Mouse (Mus musculus) midbrain, embryonic 16.5 days (tissue): ENCODE measurements around the gene Ggt6. TPM values are rescaled to one million over a fixed set of nuclear protein-coding genes. Genes with fewer than 3 reads are reported as not detected.
A peak's percentile ranks its signal among the peaks of the same experiment; 100 is the strongest.
"Not testable (repeated sequence)": the region's sequence is repeated elsewhere in the genome, so short reads cannot be mapped to it uniquely, and the experiment has no call there.

Source experiments
- ATAC-seq: fragments of 200-750 bp; cut with Nextera tagmentation; 2 replicates; pipeline ENCODE4 v1.8.0; 2017; ENCODE audit warnings: moderate TSS enrichment
- H3K27ac ChIP-seq: fragments of 300-500 bp; sonication (generic); 2 replicates; pipeline ENCODE4 v1.5.1; 2014; ENCODE audit warnings: mild to moderate bottlenecking, low read length, mixed read lengths
- H3K27me3 ChIP-seq: fragments of 300-500 bp; sonication (generic); 2 replicates; pipeline ENCODE4 v1.6.1; 2014; ENCODE audit warnings: low read depth, low read length, mixed read lengths; ENCODE audit not compliant: control insufficient read depth, insufficient read depth
- H3K36me3 ChIP-seq: fragments of 300-500 bp; sonication (generic); 2 replicates; pipeline ENCODE4 v1.6.1; 2014; ENCODE audit warnings: mild to moderate bottlenecking, low read length, moderate library complexity, mixed read lengths; ENCODE audit not compliant: control insufficient read depth, insufficient read depth
- H3K4me1 ChIP-seq: fragments of 300-500 bp; sonication (generic); 2 replicates; pipeline ENCODE4 v1.6.1; 2014; ENCODE audit warnings: mild to moderate bottlenecking, low read length, mixed read lengths; ENCODE audit not compliant: control insufficient read depth, insufficient read depth
- H3K4me2 ChIP-seq: fragments of 300-500 bp; sonication (generic); 2 replicates; pipeline ENCODE4 v1.6.1; 2014; ENCODE audit warnings: mild to moderate bottlenecking, low read length, mixed read lengths
- H3K4me3 ChIP-seq: fragments of 300-500 bp; sonication (generic); 2 replicates; pipeline ENCODE4 v1.5.1; 2014; ENCODE audit warnings: low read depth, mild to moderate bottlenecking, low read length, moderate library complexity, mixed read lengths
- H3K9ac ChIP-seq: fragments of 300-500 bp; sonication (generic); 2 replicates; pipeline ENCODE4 v1.6.1; 2014; ENCODE audit warnings: low read depth, low read length, mixed read lengths
- H3K9me3 ChIP-seq: fragments of 300-500 bp; sonication (generic); replicated peaks from 2 replicates; pipeline ENCODE4 v1.6.1; 2014; ENCODE audit warnings: mild to moderate bottlenecking, low read length, mixed read lengths; ENCODE audit not compliant: control insufficient read depth, poor library complexity, severe bottlenecking
- WGBS: fragments of 180-500 bp; shearing (Covaris S2); extraction: QIAGEN DNeasy Blood & Tissue Kit; methylation state at CpG from one replicate; pipeline ENCODE4 v1.1.7; 2014; 5-methylcytosine and 5-hydroxymethylcytosine counted together
- polyA plus RNA-seq: library from polyadenylated mRNA; unstranded; fragments of >200 nt; fragmentation: Nextera tagmentation; extraction: Ambion mirVana; gene quantifications from 2 replicates; pipeline ENCODE4 v1.2.1, GENCODE M21; 2015

The Ggt6 gene
- polyA plus RNA-seq, 1 experiment from 2014 or later = not detected

DNA sequence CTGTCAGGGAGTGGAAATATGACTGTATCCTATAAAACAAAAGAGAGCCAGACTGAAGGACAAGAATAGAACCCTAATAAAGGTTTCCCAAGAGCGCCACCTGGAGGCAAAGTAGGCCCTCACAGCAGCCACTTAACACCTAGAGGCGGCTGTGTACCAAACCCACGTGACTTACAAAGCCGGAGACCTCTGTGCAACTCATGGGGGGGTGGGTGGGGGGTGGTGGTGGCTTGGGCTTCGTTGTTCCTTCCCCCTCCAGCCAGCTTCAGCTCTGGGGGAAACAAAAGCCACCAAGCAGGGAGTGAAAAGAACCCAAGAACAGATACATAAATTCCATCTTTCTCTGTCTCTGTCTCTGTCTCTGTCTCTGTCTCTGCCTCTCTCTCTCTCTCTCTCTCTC lies 6.6 kb upstream of the Ggt6 start:
- Histone ChIP-seq H3K36me3 (no peaks in the 10 kb centered on the region), H3K27me3 (no peaks in the 10 kb centered on the region), H3K9me3 (no peaks in the 10 kb centered on the region), H3K4me2 (no peak overlapping the region), H3K9ac (no peak overlapping the region), H3K4me3 (no peak overlapping the region), H3K27ac (no peak overlapping the region), H3K4me1 (no peaks in the 10 kb centered on the region)
- ATAC-seq = no peak
- 0% methylated on average over 5 of the region's 5 CpGs for WGBS

DNA sequence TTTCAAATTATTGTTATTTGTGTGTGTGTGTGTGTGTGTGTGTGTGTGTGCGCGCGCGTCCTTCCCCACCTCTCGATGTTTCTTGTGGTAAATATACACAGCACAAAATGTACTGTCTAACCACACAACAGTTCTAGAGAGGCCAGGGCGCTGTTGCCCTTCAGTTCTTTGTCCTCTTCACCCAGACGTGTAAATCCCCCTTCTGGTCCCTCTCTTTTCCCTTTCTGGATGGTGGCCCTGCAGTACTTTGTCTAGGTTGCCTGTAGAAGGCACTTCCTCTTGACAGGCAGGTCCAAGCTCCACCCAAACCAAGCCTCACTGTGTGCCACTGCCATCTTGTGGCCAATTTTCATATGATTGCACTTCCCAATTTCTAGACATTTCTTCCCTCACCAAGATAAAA lies 6.0 kb upstream of the Ggt6 start:
- ATAC-seq = peak; percentile 51; the same call in 1 of the 2 replicates
- Histone ChIP-seq H3K36me3 (no peaks in the 10 kb centered on the region), H3K27ac (no peak overlapping the region), H3K4me1 (no peaks in the 10 kb centered on the region), H3K27me3 (no peaks in the 10 kb centered on the region), H3K4me3 (no peak overlapping the region), H3K9ac (no peak overlapping the region), H3K9me3 (no peaks in the 10 kb centered on the region), H3K4me2 (peak overlapping the region; percentile 26; the same call in 1 of the 2 replicates)
- 45% methylated on average over 7 of the region's 7 CpGs for WGBS

DNA sequence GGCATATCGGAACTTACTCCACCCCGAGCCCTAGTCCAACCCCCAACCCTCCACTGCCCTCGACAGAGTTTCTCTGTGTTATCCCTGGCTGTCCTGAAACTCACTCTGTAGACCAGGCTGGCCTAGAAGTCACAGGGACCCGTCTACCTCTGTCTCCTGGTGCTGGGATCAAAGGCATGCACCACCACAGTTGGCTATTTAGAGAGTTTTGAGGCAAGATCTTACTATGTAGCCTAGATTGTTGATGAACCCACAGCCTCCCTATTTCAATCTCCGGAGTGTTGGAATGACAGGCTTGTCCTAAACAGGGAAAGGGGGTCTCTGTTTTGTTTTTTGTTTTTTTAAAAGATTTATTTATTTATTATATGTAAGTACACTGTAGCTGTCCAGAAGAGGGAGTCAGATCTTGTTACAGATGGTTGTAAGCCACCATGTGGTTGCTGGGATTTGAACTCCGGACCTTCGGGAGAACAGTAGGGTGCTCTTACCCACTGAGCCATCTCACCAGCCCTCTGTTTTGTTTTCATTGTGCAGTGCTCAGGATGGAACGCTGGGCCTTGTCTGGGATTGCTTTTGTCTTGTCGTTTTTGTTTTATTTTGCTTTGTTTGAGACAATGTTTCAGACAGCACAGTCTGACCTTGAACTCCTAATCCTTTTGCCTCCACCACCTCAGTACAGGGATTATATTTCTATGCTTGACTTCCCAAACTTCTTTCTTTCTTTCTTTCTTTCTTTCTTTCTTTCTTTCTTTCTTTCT lies 4.8 kb upstream of the Ggt6 start:
- not testable (repeated sequence) for H3K9ac ChIP-seq, H3K27ac ChIP-seq, ATAC-seq, H3K4me3 ChIP-seq, H3K27me3 ChIP-seq, H3K4me2 ChIP-seq, H3K9me3 ChIP-seq, H3K4me1 ChIP-seq, H3K36me3 ChIP-seq
- WGBS = 59% methylated on average over 9 of the region's 9 CpGs

DNA sequence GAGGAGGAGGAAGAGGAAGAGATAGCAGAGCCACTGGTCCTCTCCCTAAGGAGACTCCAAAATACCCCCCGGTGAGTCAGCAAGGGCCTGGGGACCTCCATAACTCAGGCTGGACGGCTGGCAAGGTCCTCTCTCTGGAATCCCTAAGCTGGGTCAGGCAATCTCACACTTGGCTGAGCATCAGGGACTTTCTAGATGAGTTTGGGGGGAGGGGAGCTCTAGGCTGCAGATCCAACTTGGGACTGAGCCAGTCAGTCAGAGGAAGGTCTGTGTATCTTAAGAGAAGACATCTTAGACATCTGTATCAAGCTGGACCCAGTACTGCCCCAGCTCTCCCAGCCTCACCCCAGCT lies 344 bp downstream of the Ggt6 start:
- Histone ChIP-seq H3K36me3 (no peaks in the 10 kb centered on the region), H3K9ac (no peak overlapping the region), H3K4me1 (no peaks in the 10 kb centered on the region), H3K27ac (no peak overlapping the region), H3K4me3 (no peak overlapping the region), H3K9me3 (no peaks in the 10 kb centered on the region), H3K27me3 (no peaks in the 10 kb centered on the region), H3K4me2 (no peak overlapping the region)
- 43% methylated on average over 2 of the region's 2 CpGs for WGBS
- no peak for ATAC-seq

DNA sequence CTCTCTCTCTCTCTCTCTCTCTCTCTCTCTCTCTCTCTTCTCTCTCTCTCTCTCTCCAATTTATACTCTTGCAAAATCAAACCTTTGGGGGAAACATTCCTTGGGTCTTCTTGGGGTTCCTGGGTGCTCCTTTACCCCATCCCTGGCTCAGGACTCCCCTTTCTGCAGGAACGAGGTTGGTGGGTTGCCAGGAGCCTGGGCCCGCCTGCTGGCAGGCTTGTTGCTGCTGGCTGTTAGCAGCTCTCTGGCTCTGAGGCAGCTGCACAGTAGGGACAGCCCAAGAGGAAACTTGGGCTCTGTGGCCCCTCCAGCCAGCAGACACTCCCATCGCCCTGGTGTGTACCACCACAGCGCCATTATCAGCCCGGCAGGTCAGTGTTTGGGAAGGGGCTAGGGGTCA lies 945 bp downstream of the Ggt6 start:
- Histone ChIP-seq H3K36me3 (no peaks in the 10 kb centered on the region), H3K9me3 (no peaks in the 10 kb centered on the region), H3K27me3 (no peaks in the 10 kb centered on the region), H3K9ac (no peak overlapping the region), H3K27ac (no peak overlapping the region), H3K4me1 (no peaks in the 10 kb centered on the region), H3K4me3 (no peak overlapping the region), H3K4me2 (no peak overlapping the region)
- ATAC-seq = no peak
- 62% methylated on average over 5 of the region's 5 CpGs for WGBS

DNA sequence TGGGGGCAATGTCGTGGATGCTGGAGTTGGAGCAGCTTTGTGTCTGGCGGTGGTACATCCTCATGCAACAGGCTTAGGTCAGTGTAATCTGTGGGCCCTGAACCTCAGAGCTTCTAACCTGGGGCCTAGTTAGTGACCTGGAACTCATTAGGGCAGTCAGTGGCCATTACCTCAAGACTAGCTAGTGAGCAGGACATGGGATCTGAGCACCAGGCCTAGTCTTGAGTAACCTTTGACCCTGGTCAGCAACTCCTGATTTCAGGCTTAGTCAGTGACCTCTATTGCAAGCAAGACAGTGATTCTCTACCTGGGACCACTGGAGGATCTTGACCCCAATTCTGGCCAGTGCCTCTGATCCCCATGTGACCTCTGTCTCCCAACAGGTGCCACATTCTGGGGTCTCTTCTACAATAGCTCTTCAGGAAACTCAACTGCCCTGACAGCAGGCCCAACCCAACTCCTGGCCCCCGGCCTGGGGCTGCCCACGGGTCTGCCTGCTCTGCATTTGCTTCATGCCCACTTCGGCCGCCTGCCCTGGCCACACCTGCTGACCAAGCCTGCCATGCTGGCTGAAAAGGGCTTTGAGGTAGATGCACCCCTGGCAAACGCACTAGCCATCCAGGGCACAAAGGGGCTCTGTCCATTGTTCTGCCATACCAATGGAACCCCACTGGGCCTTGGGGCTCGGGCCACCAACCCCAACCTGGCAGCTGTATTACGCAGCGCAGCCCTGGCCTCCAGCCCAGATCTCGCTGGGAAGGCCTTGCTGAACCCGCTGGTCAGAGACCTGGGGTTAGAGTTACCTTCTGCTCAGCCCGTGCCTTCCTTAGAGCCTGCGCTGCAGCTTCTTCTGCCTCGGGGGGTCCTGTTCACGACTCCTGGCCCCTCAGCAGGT lies 1.7 kb downstream of the Ggt6 start:
- Histone ChIP-seq H3K4me2 (no peak overlapping the region), H3K9me3 (no peaks in the 10 kb centered on the region), H3K4me3 (no peak overlapping the region), H3K36me3 (no peaks in the 10 kb centered on the region), H3K9ac (no peak overlapping the region), H3K27me3 (no peaks in the 10 kb centered on the region), H3K4me1 (peaks cover 2% of the 10 kb centered on the region), H3K27ac (no peak overlapping the region)
- ATAC-seq = no peak
- WGBS = 80% methylated on average over 16 of the region's 16 CpGs

DNA sequence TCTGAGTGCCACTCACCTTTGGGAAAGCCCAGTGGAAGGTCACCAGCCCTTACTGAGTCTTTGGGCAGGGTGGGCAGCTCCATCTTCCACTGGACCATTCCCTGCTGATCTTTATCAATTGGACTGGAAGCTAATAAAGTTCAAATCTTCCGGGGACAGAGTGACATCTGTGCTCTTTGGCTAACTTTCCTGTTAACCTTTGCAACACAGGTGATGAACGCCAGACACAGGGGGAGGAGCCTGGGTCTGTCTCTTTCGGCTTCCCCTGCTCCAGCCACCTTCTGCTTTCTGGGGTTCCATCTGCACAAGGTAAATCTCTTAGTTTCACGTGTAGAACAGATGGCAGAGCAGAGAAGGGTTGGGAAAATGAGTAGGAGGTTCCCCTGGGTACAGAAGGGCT lies 3.1 kb downstream of the Ggt6 start:
- H3K27ac ChIP-seq = no peak overlapping the region
- H3K36me3 ChIP-seq = peaks cover 5% of the 10 kb centered on the region
- H3K27me3 ChIP-seq = no peaks in the 10 kb centered on the region
- H3K9me3 ChIP-seq = no peaks in the 10 kb centered on the region
- WGBS = 75% methylated on average over 4 of the region's 4 CpGs
- H3K9ac ChIP-seq = no peak overlapping the region
- H3K4me2 ChIP-seq = no peak overlapping the region
- H3K4me3 ChIP-seq = no peak overlapping the region
- no peak for ATAC-seq
- H3K4me1 ChIP-seq = peaks cover 7% of the 10 kb centered on the region

DNA sequence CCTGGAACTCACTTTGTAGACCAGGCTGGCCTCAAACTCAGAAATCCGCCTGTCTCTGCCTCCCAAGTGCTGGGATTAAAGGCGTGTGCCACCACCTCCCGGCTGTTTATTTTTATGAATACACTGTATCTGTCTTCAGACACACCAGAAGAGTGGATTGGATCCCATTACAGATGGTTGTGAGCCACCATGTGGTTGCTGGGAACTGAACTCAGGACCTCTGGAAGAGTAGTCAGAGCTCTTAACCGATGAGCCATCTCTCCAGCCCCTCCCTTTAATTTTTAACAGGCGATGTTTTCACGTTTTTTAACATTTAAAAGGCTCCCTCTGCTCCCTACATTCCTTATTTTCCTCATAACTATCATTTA lies 5.3 kb downstream of the Ggt6 start:
- not testable (repeated sequence) for H3K9me3 ChIP-seq, H3K4me1 ChIP-seq, H3K27me3 ChIP-seq
- peak overlapping the region; percentile 76 for H3K4me2 ChIP-seq
- H3K9ac ChIP-seq = peak overlapping the region; percentile 73
- ATAC-seq = peak; percentile 46; the same call in 1 of the 2 replicates
- peak overlapping the region; percentile 61 for H3K4me3 ChIP-seq
- 42% methylated on average over 6 of the region's 6 CpGs for WGBS
- H3K27ac ChIP-seq = peak overlapping the region; percentile 97
- H3K36me3 ChIP-seq = peaks cover 20% of the 10 kb centered on the region
